Mouse (Mus musculus): ENCODE measurements at regions not wholly inside any gene's neighbourhood (a gene's known extent, or its start where the extent isn't known, plus 50 kb on each side); places are given as distances from the start of the nearest gene placed in this dataset.

GRCm38 (mm10) chr16:15238449-15238848 lies 78.8 kb upstream of the Gm21897 start:
- H3K9ac ChIP-seq (ENCODE audit: control insufficient read depth, low read depth, low read length, poor library complexity, severe bottlenecking), result no peak overlapping the region
- no peak overlapping the region for H3K27ac ChIP-seq (ENCODE audit: control insufficient read depth, low read depth, low read length)
- no peaks in the 10 kb centered on the region for H3K27me3 ChIP-seq (ENCODE audit: control insufficient read depth in 1 of 2, insufficient read depth in 2 of 2, low read length in 2 of 2)
- no peak for DNase-seq (ENCODE audit: low read depth, low spot score)
- H3K9me3 ChIP-seq (replicated peaks; ENCODE audit: insufficient read depth, low read length), result no peaks in the 10 kb centered on the region
- no peaks in the 10 kb centered on the region for H3K36me3 ChIP-seq (ENCODE audit: control insufficient read depth in 1 of 2, insufficient read depth in 2 of 2, low read length in 2 of 2)
- no peak for TF ChIP-seq KAT2A (conservative IDR thresholded peaks at IDR 0.05; ENCODE audit: low read depth, low read length)
- no peaks in the 10 kb centered on the region for H3K4me1 ChIP-seq (ENCODE audit: control insufficient read depth in 1 of 2, insufficient read depth in 2 of 2, low read length in 2 of 2)
- no peak overlapping the region for H3K4me3 ChIP-seq (ENCODE audit: control insufficient read depth in 1 of 2, insufficient read depth in 1 of 2, low read depth in 2 of 2, low read length in 2 of 2)
- no peaks in the 10 kb centered on the region for H3K79me2 ChIP-seq (ENCODE audit: control insufficient read depth, insufficient read depth, low read length, poor library complexity)

GRCm38 (mm10) chr16:15250186-15250585 lies 67.1 kb upstream of the Gm21897 start:
- no peak overlapping the region for H3K27ac ChIP-seq (ENCODE audit: control insufficient read depth, low read depth, low read length)
- DNase-seq (ENCODE audit: low read depth, low spot score), result no peak
- H3K4me1 ChIP-seq (ENCODE audit: control insufficient read depth in 1 of 2, insufficient read depth in 2 of 2, low read length in 2 of 2), result no peaks in the 10 kb centered on the region

DNA sequence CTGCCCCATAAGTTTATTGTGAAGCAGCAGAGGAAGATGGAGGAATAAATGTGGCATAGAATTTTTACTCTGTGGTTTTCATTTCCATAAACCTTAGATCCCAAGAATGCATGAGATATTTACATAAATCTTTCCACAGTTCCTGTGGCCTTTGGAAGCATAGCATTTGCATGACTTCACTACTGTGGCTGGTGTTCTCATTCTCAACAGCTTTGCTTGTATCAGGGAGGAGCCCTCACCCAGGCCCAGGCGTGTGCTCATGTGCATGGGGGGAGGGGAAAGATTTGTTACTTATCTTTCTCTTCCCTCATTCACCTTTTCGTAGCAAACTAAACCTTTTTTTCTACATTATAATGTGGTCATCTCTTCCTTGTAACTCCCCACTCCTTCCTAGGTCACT lies 65.6 kb upstream of the Gm21897 start:
- DNase-seq (ENCODE audit: low read depth, low spot score), result no peak
- H3K4me1 ChIP-seq (ENCODE audit: control insufficient read depth in 1 of 2, insufficient read depth in 2 of 2, low read length in 2 of 2), result no peaks in the 10 kb centered on the region
- no peak for TF ChIP-seq ZC3H11A (IDR thresholded peaks at IDR 0.05; ENCODE audit: low read depth, low read length)
- TF ChIP-seq MAZ (IDR thresholded peaks at IDR 0.05; ENCODE audit: low read depth, low read length), result no peak
- TF ChIP-seq GABPA (IDR thresholded peaks at IDR 0.05; ENCODE audit: low read depth, low read length), result no peak
- TF ChIP-seq POLR2A (IDR thresholded peaks at IDR 0.05; ENCODE audit: control insufficient read depth in 1 of 2, insufficient read depth in 1 of 2, low read depth in 1 of 2, low read length in 2 of 2, poor library complexity in 1 of 2), result no peak
- TF ChIP-seq NRF1 (IDR thresholded peaks at IDR 0.05; ENCODE audit: insufficient read depth, low read depth, low read length, poor library complexity, severe bottlenecking), result no peak
- TF ChIP-seq MXI1 (IDR thresholded peaks at IDR 0.05; ENCODE audit: low read depth, low read length), result no peak
- TF ChIP-seq GATA1 (IDR thresholded peaks at IDR 0.05; ENCODE audit: low read depth, low read length), result no peak
- no peak for TF ChIP-seq TAL1 (IDR thresholded peaks at IDR 0.05; ENCODE audit: low read length)
- no peak for TF ChIP-seq KAT2A (conservative IDR thresholded peaks at IDR 0.05; ENCODE audit: low read depth, low read length)
- TF ChIP-seq RCOR1 (IDR thresholded peaks at IDR 0.05; ENCODE audit: low read depth, low read length), result no peak
- no peak for TF ChIP-seq MAFK (IDR thresholded peaks at IDR 0.05; ENCODE audit: borderline replicate concordance, low read depth, low read length)
- no peak for TF ChIP-seq POLR2AphosphoS5 (IDR thresholded peaks at IDR 0.05; ENCODE audit: borderline replicate concordance, low read depth, low read length)
- no peak for TF ChIP-seq BHLHE40 (IDR thresholded peaks at IDR 0.05; ENCODE audit: borderline replicate concordance, low read depth, low read length)
- TF ChIP-seq JUND (IDR thresholded peaks at IDR 0.05; ENCODE audit: low read depth, low read length), result no peak
- TF ChIP-seq HCFC1 (IDR thresholded peaks at IDR 0.05; ENCODE audit: low read depth, low read length), result no peak
- TF ChIP-seq NELFE (IDR thresholded peaks at IDR 0.05; ENCODE audit: low read depth, low read length), result no peak
- no peak for TF ChIP-seq ZNF384 (IDR thresholded peaks at IDR 0.05; ENCODE audit: low read depth, low read length)
- no peak for TF ChIP-seq CTCF (IDR thresholded peaks at IDR 0.05 in 2 of 3, conservative IDR thresholded peaks at IDR 0.05 in 1 of 3; ENCODE audit: control insufficient read depth in 1 of 3, insufficient read depth in 1 of 3, low read depth in 2 of 3, low read length in 3 of 3, poor library complexity in 1 of 3, severe bottlenecking in 1 of 3)
- H3K27ac ChIP-seq (ENCODE audit: control insufficient read depth, low read depth, low read length), result no peak overlapping the region
- H3K79me2 ChIP-seq (ENCODE audit: control insufficient read depth, insufficient read depth, low read length, poor library complexity), result no peaks in the 10 kb centered on the region
- no peaks in the 10 kb centered on the region for H3K27me3 ChIP-seq (ENCODE audit: control insufficient read depth in 1 of 2, insufficient read depth in 2 of 2, low read length in 2 of 2)
- H3K9ac ChIP-seq (ENCODE audit: control insufficient read depth, low read depth, low read length, poor library complexity, severe bottlenecking), result no peak overlapping the region
- no peaks in the 10 kb centered on the region for H3K36me3 ChIP-seq (ENCODE audit: control insufficient read depth in 1 of 2, insufficient read depth in 2 of 2, low read length in 2 of 2)
- H3K9me3 ChIP-seq (replicated peaks; ENCODE audit: insufficient read depth, low read length), result no peaks in the 10 kb centered on the region
- H3K4me3 ChIP-seq (ENCODE audit: control insufficient read depth in 1 of 2, insufficient read depth in 1 of 2, low read depth in 2 of 2, low read length in 2 of 2), result no peak overlapping the region

More at GRCm38 (mm10) chr16:15250186-15250585, 67.1 kb upstream of the Gm21897 start:
- no peaks in the 10 kb centered on the region for H3K79me2 ChIP-seq (ENCODE audit: control insufficient read depth, insufficient read depth, low read length, poor library complexity)
- H3K4me3 ChIP-seq (ENCODE audit: control insufficient read depth in 1 of 2, insufficient read depth in 1 of 2, low read depth in 2 of 2, low read length in 2 of 2), result no peak overlapping the region
- H3K36me3 ChIP-seq (ENCODE audit: control insufficient read depth in 1 of 2, insufficient read depth in 2 of 2, low read length in 2 of 2), result no peaks in the 10 kb centered on the region
- no peaks in the 10 kb centered on the region for H3K27me3 ChIP-seq (ENCODE audit: control insufficient read depth in 1 of 2, insufficient read depth in 2 of 2, low read length in 2 of 2)
- H3K9ac ChIP-seq (ENCODE audit: control insufficient read depth, low read depth, low read length, poor library complexity, severe bottlenecking), result no peak overlapping the region
- H3K9me3 ChIP-seq (replicated peaks; ENCODE audit: insufficient read depth, low read length), result no peaks in the 10 kb centered on the region
- TF ChIP-seq ZNF384 (IDR thresholded peaks at IDR 0.05; ENCODE audit: low read depth, low read length) (no peak), USF2 (IDR thresholded peaks at IDR 0.05; ENCODE audit: borderline replicate concordance in 1 of 2, insufficient read depth in 1 of 2, low read depth in 1 of 2, low read length in 2 of 2) (no peak), CHD2 (IDR thresholded peaks at IDR 0.05; ENCODE audit: low read length) (no peak), RCOR1 (IDR thresholded peaks at IDR 0.05; ENCODE audit: low read depth, low read length) (no peak), TCF12 (IDR thresholded peaks at IDR 0.05; ENCODE audit: low read depth, low read length) (no peak), CHD1 (IDR thresholded peaks at IDR 0.05; ENCODE audit: low read depth, low read length) (no peak), HCFC1 (IDR thresholded peaks at IDR 0.05; ENCODE audit: low read depth, low read length) (no peak)
